Mouse (Mus musculus) ES-E14 (cell line): Measurements from ENCODE around the gene Rgs6. TPM values are rescaled to one million over a fixed set of nuclear protein-coding genes. Genes with fewer than 3 reads are reported as not detected.

Experiments used
- DNase-seq: peaks from one replicate; pipeline ENCODE4 v3.0.0-alpha.2; 2013; ENCODE audit warnings: low read depth, low spot score
- H3K27ac ChIP-seq: 2 replicates; pipeline ENCODE4 v1.5.1; 2012; ENCODE audit warnings: low read depth, mild to moderate bottlenecking, low read length, moderate library complexity, mixed read lengths; ENCODE audit not compliant: poor library complexity, insufficient read depth, severe bottlenecking
- H3K36me3 ChIP-seq: 2 replicates; pipeline ENCODE4 v1.6.1; 2012; ENCODE audit warnings: mild to moderate bottlenecking, low read length, moderate library complexity, mixed read lengths; ENCODE audit not compliant: control insufficient read depth, poor library complexity, insufficient read depth, severe bottlenecking
- H3K4me1 ChIP-seq, 2 experiments: fragments of 150-350 bp in 1 of 2; sonication (generic) in 1 of 2; 2 replicates each; pipeline ENCODE4 v1.6.1; 2012; ENCODE audit warnings: low read length in 2 of 2, mild to moderate bottlenecking in 1 of 2, mixed read lengths in 1 of 2; ENCODE audit not compliant: control insufficient read depth in 2 of 2, insufficient read depth in 2 of 2, poor library complexity in 1 of 2
- H3K4me3 ChIP-seq, 2 experiments: fragments of 150-350 bp in 1 of 2; sonication (generic) in 1 of 2; 2 replicates each; pipeline ENCODE4 v1.5.1; 2012; ENCODE audit warnings: low read length in 2 of 2, low read depth in 1 of 2, mild to moderate bottlenecking in 1 of 2, mixed read lengths in 1 of 2; ENCODE audit not compliant: insufficient read depth in 1 of 2, poor library complexity in 1 of 2, severe bottlenecking in 1 of 2
- H3K9ac ChIP-seq: 2 replicates; pipeline ENCODE4 v1.6.1; 2012; ENCODE audit warnings: low read depth, mild to moderate bottlenecking, low read length, mixed read lengths; ENCODE audit not compliant: poor library complexity, insufficient read depth, severe bottlenecking
- H3K9me3 ChIP-seq: fragments of 150-350 bp; sonication (generic); 2 replicates; pipeline ENCODE4 v1.6.1; 2012; ENCODE audit warnings: low read depth, mild to moderate bottlenecking, low read length; ENCODE audit not compliant: control insufficient read depth, insufficient read depth
- CHD2 ChIP-seq: IDR thresholded peaks from 2 replicates; pipeline ENCODE4 v1.6.1; 2014; ENCODE audit warnings: mild to moderate bottlenecking, low read depth, low read length, inconsistent platforms
- HCFC1 ChIP-seq: IDR thresholded peaks from 2 replicates; pipeline ENCODE4 v1.6.1; 2012; ENCODE audit warnings: low read length, inconsistent platforms, borderline replicate concordance; ENCODE audit not compliant: insufficient read depth
- MAFK ChIP-seq: IDR thresholded peaks from 2 replicates; pipeline ENCODE4 v1.6.1; 2014; ENCODE audit warnings: mild to moderate bottlenecking, low read depth, low read length, inconsistent platforms; ENCODE audit not compliant: insufficient read depth
- ZC3H11A ChIP-seq: IDR thresholded peaks from 2 replicates; pipeline ENCODE4 v1.6.1; 2012; ENCODE audit warnings: low read depth, mild to moderate bottlenecking, inconsistent platforms, low read length, borderline replicate concordance
- ZNF384 ChIP-seq: IDR thresholded peaks from 2 replicates; pipeline ENCODE4 v1.6.1; 2012; ENCODE audit warnings: low read depth, low read length, inconsistent platforms
- in situ Hi-C, 2 experiments: fragments of 600-800 bp; cut with MboI; formaldehyde crosslinking; loops; one replicate each; pipeline ENCODE4 v1.15.1; 2025; ENCODE audit warnings: low sequenced_read_pairs in 2 of 2, inconsistent platforms in 1 of 2; ENCODE audit not compliant: unreplicated experiment in 2 of 2
- total RNA-seq: library from RNA; depleted of rRNA; stranded (reverse); fragments of 300-350 nt; gene quantifications from 2 replicates; pipeline ENCODE4 v1.2.3, GENCODE M21; 2012

The Rgs6 gene
- total RNA-seq, 1 experiment: 0.49 TPM

- in situ Hi-C loops: no loop called here
- DNase-seq: no peak
- H3K4me3 ChIP-seq: no peak overlapping the region
These were observed 456.0 kb downstream of the Rgs6 start for GRCm38 (mm10) chr12:83043980-83044620.

GRCm38 (mm10) chr12:83044621-83044990, 456.5 kb downstream of the Rgs6 start:
- H3K36me3 ChIP-seq: no peaks in the 10 kb centered on the region
- no peaks in the 10 kb centered on the region for H3K4me1 ChIP-seq
- no peak overlapping the region for H3K4me3 ChIP-seq
- no peaks in the 10 kb centered on the region for H3K9me3 ChIP-seq
- TF ChIP-seq MAFK: no peak
- no peak for TF ChIP-seq CHD2
- TF ChIP-seq HCFC1: no peak
- no peak for TF ChIP-seq ZNF384
- no peak for TF ChIP-seq ZC3H11A
- in situ Hi-C loops: no loop called here
- no peak overlapping the region for H3K9ac ChIP-seq
- no peak overlapping the region for H3K27ac ChIP-seq
- DNase-seq: no peak

More at GRCm38 (mm10) chr12:83043980-83044620, 456.0 kb downstream of the Rgs6 start:
- H3K36me3 ChIP-seq: no peaks in the 10 kb centered on the region
- H3K9me3 ChIP-seq: no peaks in the 10 kb centered on the region
- TF ChIP-seq HCFC1 (no peak), ZC3H11A (no peak), ZNF384 (no peak), CHD2 (no peak), MAFK (no peak)
- H3K4me1 ChIP-seq: no peaks in the 10 kb centered on the region
- no peak overlapping the region for H3K9ac ChIP-seq
- H3K27ac ChIP-seq: no peak overlapping the region

- Histone ChIP-seq H3K27ac (no peak overlapping the region), H3K4me3 (no peak overlapping the region), H3K9ac (no peak overlapping the region), H3K9me3 (no peaks in the 10 kb centered on the region), H3K36me3 (no peaks in the 10 kb centered on the region), H3K4me1 (no peaks in the 10 kb centered on the region)
- in situ Hi-C loops: no loop called here
- DNase-seq: no peak
- TF ChIP-seq ZC3H11A (no peak), HCFC1 (no peak), ZNF384 (no peak), MAFK (no peak), CHD2 (no peak)
These were observed 457.0 kb downstream of the Rgs6 start for GRCm38 (mm10) chr12:83045001-83045531.

GRCm38 (mm10) chr12:83046734-83047133, 458.6 kb downstream of the Rgs6 start:
- no peak for DNase-seq
- no peak for TF ChIP-seq ZC3H11A
- no peak for TF ChIP-seq HCFC1
- no peak for TF ChIP-seq ZNF384
- no peak for TF ChIP-seq CHD2
- TF ChIP-seq MAFK: no peak
- H3K36me3 ChIP-seq: no peaks in the 10 kb centered on the region
- H3K27ac ChIP-seq: no peak overlapping the region
- no peaks in the 10 kb centered on the region for H3K9me3 ChIP-seq
- in situ Hi-C loops: no loop called here
- no peaks in the 10 kb centered on the region for H3K4me1 ChIP-seq
- H3K9ac ChIP-seq: no peak overlapping the region
- H3K4me3 ChIP-seq: no peak overlapping the region
